Mouse (Mus musculus) spleen, adult 2 months (tissue): ENCODE data around the gene Actl11.

Experiments used
- CTCF ChIP-seq: fragments of 200-500 bp; IDR thresholded peaks from 2 replicates; pipeline ENCODE4 v1.5.1; 2011; ENCODE audit warnings: mild to moderate bottlenecking, inconsistent platforms; ENCODE audit not compliant: insufficient read depth, insufficient read length, insufficient replicate concordance; ENCODE audit errors: extremely low read depth
- POLR2A ChIP-seq: fragments of 200-500 bp; IDR thresholded peaks from 2 replicates; pipeline ENCODE4 v1.6.1; 2011; ENCODE audit warnings: low read depth, low read length, inconsistent platforms

DNA sequence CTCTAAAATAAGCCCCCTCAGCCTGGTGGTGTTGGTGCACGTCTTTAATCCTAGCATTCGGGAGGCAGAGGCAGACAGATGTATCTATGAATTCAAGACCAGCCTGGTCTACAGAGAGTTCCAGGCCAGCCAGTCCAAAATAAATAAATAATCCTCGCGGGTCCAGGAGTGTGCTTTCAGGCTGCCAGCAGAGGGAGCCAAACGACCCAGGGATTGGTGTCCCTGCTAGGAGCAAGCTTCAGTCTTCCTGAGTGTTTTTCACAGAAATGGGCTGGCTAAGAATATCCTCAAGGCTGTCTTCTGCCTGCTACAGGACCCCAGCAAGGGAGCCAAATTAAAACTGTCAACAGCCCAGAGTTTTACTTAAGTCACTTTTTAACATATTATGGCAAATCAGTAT lies 35.4 kb downstream of the Actl11 start:
- TF ChIP-seq POLR2A (no peak), CTCF (peak; percentile 98)
